Mouse (Mus musculus): ENCODE measurements around the gene Tmc6.
"Not testable (repeated sequence)": the region's sequence is repeated elsewhere in the genome, so short reads cannot be mapped to it uniquely, and the experiment has no call there.

The Tmc6 gene

DNA sequence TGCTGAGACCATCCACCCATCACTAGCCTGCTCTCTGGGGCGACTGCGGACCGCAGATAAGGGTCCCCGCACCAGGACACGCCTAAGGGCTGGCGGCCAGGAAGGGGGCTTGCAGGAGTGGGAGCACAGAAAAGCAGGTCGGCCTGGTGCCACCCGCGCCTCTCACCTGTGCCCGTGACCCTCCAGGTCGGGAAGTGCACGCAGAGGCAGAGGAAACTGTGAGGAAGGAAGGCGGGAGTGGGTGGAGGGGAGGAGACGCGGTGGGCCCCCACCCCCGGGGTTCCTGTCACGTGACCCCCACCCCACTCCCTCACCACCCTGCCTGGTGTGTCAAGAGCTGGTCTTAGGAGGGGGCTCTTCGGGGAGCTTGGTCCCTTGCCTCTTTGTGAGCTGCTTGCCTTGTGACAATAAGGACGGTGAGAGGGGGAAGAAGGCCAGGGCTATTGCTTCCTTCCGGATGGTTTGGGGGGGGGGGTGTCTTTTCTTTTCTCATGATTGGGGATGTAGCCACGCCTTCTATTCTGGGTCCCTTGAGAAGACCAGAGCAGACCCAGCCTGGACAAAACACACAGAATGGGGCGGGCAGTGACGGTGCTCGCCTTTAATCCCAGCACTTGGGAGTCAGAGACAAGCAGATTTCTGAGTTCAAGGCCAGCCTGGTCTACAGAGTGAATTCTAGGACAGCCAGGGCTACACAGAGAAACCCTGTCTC lies at the start of gene Tmc6, which contains the start of gene Tmc8:
TSS of gene Tmc6 (minus strand) at position 206 of the 712 bp plus-strand sequence.
TSS of gene Tmc8 (plus strand) at position 84 of the 712 bp plus-strand sequence.
- DNase-seq (ENCODE audit: low spot score): no peak

DNA sequence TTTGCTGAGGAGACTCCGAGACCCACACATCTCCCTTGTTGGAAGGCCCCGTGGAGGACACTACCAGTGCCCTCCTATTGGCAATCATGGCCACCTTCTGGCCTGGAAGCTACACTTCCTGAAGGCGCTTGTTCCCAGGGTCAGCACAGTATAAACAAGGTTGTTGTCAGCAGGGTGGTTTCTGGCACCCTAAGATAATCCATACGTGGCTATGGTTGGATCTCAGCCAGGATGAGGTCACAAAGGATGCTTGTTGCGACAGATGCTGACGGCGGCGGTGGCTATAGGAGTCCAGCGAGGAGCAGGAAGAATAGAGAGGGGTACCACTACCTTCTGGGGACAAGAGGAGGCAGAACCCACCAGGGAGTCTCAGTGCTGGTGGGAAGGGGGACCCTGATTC lies 48.4 kb upstream of the Tmc6 start:
- DNase-seq (ENCODE audit: low spot score): no peak

DNA sequence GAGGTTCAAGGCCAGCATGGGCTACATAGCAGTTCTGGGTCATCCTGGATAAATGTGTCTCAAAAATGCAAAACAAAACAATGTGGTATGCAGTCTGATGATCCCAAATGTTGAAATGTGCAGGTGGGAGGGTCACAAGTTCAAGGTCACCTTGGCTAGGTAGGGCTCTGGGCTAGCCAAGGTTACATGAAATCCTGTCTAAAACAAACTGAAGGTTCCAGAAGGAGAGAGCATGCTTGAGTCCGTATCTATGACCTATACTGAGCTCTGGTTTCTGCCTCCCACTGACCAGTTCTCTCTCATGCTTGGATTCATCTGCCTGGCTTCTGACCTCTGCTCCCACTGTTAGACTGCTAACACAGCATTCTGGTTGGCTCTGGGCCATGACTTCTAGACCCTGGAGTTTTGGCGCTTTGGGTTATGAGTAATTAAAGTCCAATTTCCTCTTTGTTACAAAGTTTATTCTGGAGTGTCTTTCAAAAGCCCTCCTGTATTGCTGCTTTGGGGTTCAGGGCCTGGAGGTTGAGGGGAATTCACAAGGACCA lies 47.7 kb upstream of the Tmc6 start:
- no peak for DNase-seq (ENCODE audit: low spot score)

DNA sequence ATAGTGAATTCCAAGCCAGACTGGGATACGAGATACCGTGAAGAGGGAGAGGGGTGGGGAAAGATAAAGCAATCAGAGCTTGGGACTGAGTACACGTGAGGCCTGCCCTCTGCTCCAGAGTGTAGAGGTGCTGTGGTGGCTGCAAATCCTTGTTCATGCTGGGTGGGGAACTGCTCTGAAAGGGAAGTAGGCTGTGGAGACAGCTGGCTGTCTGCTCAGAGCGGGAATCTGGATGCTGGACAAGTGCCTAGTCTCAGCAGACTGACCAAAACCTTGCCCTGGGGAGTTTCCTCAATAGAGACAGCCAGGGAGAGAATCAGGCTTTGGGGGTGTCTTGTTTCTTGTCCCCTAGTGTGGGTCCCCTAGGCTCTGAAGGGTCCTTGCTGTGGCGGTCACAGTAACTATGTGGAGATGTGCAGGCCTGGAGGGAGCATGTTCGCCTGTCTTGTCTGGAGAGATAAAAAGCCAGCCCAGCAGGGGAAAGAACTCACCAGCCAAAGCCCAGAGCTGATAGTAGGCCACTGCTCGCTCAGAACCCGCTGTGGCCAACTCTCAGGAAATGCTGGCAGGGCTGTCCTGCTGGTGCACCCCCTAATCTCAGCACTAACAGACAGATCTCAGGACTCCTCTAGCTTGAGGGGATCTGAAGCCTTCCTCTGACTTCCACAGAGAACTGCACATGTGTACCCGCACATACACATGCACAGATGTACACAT lies 47.0 kb upstream of the Tmc6 start:
- no peak for DNase-seq (ENCODE audit: low spot score)

DNA sequence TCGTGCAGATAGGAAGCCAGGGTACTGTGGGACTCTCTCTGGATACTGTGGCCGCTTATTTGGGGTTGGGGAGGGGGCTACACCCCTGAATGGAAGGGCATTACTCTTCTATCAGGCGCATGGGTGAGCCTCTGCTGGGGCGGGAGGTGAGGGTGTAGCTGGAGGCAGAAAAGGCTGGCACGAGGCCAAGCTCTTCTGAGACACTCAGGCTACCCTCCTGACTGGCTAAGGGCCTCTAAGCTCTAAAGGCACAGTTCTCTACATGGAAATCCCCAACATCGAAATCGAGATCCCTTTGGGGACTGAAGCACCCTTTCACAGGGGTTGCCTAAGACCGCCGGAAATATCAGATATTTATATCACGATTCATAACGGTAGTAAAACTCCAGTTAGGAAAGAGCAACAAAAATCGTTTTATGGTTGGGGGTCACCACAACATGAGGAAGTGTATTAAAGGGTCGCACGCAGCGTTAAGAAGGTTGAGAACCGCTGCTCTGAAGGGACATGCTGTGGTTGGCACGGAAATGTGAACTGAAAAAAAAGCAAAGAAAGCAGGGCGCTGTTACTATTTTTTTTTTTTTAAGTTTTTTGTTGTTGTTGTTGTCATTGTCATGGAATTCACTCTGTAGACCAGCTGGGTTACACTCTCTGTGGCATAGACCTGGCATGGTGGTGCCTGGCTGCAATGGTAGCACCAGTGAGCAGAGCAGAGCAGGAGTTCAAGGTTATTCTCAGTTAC lies 46.3 kb upstream of the Tmc6 start:
- no peak for DNase-seq (ENCODE audit: low spot score)

DNA sequence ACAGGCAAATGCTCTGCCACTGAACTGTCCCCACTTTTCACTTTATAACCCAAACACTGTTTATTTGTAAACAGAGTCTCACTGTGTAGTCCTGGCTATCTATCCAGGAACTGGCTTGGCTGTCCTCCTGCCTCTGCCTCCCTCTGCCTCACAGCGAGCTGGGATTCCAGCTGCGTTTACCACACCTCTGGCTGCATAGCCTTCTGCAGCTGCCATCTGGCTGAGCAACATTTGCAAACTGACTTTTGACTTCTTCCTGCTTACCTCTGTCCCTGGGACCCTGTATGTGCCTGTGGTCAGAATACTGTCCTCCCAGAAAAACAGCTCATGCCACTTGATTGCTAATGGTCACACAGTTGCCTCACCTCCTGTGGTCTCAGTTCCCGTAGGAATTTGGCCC lies 45.4 kb upstream of the Tmc6 start:
- no peak for DNase-seq (ENCODE audit: low spot score)

DNA sequence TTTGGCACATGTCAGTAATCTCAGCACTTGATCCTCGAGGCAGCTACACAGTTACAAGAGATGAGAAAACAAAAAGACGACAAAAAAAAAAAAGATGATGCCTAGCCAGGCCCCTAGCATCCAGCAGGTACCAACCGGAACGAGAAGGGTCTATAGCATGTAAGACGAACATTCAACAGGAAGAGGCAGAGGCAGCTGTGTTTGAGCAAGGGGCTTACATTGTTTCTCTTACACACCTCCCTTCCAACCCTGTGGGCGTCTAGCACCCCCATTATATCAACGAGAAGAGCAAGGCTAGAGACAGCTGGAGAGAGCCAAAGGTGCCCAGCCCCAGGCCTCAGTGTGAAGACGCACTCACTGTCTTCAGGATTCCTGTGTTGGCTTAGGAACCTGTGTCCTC lies 44.9 kb upstream of the Tmc6 start:
- no peak for DNase-seq (ENCODE audit: low spot score)

DNA sequence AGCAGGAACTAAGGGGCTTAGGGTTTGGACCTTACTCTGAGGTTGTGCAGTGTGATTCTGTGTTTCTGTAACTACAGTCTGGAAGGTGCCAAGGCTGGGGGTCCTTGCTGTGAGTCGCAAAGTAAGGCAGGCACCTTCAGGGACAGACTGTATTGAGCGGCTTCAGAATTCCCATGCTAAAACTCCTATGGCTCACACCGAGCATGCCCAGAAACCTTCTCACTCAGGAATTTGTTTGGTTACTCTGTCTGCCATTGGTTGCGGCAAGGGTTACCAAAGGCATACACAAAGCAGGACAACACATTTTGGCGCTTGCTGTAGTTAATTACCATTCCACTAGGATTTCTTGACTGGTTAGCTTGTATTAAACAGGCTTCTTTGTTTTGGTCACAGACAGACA lies 44.2 kb upstream of the Tmc6 start:
- DNase-seq (ENCODE audit: low spot score): no peak

DNA sequence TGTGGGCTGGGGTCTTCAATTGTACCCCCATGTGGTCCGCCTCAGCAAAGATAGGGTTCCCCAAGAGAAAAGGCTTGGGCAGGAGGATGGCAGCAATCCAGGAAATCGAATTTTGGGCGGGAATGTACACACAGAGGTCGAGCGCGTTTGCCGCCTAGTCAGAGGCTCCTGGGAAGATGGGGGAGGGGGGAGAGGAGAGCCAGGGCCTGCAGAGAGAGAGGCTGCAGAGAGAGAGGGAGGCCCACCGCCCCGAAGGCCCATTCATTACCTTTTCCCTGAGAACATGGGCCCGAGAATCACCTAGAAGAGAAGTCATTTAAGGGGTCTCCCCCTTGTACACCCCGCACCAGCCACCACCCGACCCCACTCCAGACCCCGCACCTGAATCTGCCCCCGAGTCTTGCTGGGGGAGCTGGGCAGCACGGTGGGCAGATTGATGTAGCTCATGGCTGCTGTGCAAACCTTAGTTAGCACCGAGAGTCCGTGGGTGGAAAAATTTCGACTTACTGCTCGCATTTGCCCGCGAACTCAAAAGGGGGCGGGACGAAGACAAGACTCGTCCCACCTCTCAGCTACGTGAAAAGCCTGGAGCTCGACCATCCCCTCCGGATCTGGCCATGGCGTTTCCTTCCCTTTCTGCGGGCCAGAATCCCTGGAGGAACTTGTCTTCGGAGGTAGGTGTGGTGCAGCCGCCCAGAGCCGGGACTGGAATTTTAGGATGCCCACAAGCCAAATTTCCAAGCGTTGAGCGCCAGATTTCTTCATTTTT lies 43.5 kb upstream of the Tmc6 start, which contains the start of the genes Afmid and Tk1:
TSS of gene Afmid (plus strand) at position 592 of the 769 bp plus-strand sequence.
TSS of gene Tk1 (minus strand) at position 760 of the 769 bp plus-strand sequence.
- DNase-seq (ENCODE audit: low spot score): no peak

DNA sequence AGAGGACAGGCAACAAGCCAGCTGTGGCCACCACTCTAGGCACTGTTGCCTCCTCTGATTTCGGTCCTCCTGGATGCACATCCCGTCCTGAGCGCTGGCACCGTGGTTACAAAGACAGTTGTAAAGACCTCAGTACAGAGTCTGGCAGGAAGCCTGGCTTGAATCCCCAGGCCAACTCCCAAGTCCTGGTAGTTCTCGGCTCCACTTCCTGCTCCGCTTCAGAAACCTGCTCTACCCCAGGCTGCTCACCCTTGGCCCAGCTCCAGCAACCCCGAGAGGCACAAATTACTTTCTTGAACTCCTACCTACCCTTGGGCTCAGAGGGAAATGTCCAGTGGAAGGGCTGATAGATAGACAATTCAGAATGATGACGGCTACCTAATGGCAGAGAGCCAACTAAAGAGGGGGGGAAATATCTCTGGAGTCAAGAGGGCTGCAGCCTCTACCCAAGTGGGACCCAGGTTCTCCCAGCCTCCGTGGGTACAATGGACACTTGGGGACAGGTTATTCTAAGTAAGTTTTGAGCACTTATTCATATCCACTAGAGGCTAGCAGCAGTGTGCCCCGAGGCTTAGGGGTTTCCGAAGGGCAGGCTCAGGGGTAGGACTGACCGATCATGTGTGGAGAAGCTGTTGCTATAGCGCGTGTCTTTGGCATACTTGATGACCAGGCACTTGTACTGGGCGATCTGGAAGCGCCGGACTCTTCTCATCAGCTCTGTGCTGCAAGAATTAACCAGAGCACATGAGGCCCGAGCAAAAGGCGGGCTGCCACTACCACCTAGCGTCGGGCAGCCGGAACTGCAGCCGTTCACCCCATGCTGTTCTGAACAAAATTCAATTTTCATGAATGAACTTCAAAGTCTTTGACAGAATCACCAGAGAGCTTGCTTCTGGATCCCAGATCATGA lies 42.3 kb upstream of the Tmc6 start:
- peak; percentile 63 for DNase-seq (ENCODE audit: low spot score)

DNA sequence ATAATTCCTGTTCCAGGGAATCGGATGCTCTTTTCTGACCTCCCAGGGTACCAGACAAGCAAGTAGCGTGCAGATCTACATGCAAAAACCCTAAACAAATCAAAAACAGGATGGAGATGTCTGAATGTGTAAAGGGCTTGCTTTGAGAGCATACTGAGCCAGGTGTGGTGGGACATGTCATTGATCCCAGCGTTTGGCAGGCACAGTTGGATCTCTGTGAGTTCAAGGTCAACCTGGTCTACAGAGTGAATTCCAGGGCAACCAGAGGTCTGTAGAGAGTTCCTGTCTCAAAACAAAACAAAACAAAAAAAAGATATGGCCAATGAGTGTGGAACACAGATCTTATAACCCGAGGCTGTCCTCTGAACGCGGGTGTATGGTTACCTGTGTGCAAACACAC lies 41.4 kb upstream of the Tmc6 start:
- DNase-seq (ENCODE audit: low spot score): no peak

DNA sequence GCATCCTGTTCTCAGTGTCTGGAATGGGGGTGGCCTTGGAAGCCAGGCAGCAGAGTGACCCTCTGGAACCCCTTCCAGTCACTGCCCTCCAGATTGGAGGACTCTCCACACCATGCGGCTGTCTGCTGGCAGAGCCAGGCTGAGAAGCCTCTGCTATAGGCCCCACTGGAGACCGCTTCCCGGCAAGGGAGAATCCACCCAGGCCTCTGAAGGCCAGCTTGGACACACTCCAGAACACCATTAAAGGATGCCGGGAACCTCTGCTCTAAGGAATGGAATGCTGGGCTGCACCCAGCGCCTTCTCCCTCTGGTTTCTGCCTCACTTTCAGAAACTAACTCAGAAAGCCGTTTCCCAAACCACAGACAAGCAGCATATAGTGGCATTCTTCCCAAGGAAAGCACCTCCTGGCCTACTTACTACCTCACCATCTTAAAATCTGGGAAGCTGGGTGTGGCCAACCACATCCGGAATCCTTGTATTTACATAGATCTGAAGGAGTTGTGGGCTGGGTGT lies 40.8 kb upstream of the Tmc6 start:
- no peak for DNase-seq (ENCODE audit: low spot score)

DNA sequence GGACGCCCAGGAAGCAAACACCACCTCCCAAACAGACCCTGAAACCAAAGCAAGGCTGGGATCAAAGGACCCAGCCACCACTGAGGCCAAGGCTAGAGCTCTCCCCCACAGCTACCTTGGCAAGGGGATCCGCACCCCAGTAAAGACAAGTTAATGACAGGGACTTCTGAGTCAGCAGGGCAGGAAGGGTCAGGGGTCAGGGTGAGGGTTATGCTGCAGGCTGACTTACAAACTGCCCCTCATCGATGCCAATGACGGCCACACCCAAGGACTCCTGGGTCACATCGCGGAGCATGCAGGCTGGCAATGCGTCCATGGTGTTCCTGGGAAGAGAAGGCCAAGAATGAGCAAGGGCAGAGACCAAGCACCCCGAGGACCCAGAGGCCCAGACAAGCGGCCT lies 39.9 kb upstream of the Tmc6 start:
- DNase-seq (ENCODE audit: low spot score): no peak

DNA sequence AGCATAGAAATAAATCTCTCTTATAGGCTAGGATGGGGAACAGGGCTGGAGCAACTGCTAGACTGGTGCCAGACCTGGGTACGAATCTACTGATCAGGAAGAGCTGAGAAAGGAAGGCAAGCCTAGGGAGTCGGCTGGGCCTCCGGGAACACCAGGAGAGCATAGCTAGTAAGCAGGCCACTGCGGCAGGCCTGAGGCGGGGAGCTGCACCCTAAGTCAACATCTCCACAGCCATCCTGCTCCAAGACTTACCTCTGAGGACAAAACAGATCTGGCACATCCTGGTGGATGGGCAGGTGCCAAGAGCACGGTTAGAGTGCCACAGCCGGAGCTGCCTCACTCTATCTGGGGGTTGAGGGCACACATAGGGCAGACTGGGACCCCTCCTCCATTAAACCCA lies 38.2 kb upstream of the Tmc6 start:
- DNase-seq (ENCODE audit: low spot score): no peak

DNA sequence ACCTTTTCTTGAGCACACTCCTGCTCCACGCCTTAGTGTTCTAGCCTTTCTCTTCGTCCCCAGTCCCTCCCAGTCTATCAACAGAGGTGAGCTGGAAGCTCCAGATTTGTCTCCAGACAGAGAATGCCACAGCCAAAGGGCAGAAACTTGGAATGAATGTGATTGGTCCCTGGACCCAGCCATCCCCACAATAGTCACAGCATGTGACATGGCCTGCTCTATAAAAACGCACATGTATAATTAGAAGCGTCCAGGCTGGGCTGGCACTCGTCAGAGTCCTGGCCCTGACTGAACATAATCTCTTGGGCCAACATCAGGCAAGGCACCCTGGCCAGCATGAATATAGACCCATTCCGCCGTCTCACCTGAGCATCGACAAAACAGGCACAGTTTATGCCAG lies 37.1 kb upstream of the Tmc6 start:
- no peak for DNase-seq (ENCODE audit: low spot score)

DNA sequence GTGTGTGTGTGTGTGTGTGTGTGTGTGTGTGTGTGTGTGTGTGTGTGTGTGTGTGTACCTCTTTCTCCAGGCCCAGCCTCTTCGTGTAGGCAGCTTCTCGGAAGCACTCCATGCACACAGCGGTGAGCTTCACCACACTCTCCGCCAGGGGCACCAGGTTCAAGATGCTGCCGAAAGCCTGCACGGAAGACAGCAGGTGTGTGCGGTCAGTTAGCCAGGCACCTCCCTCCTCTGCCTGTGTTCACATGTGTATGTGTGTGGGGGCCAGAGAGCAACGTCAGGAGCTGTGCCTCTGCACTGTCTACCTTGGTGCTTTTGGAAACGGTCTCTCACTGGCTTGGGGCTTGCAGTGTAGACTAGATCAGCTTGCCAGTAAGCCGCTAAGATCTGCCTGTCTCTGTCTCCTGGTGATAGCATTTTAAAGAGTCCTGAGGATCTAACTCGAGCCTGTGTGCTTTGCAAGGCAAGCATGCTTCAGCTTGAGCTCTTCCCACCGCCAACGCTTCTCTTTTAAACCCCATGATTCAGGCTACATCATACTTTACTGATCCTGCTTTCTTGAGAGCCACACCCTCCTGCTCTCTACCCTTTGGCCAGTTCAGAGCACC lies 34.5 kb upstream of the Tmc6 start:
- DNase-seq (ENCODE audit: low spot score): no peak

DNA sequence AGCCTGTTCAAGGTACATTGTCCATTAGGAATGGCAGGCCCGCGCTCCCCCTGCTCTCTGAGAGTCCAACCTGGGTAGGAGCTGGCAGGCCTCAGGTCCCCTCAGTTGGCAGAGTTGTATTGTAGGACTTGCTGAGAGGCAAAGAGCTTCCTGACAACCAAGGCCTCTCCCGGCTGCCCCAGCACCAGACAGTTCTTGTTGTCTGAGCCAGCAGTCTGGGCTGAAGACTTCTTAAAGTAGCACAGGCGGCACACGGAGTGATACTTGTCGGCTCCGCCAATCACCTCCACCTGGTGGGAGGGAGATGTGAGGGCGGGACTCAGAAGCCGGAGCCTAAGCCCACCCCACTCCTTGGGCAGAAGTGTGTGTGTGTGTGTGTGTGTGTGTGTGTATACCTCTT lies 33.9 kb upstream of the Tmc6 start:
- not testable (repeated sequence) for DNase-seq (ENCODE audit: low spot score)

DNA sequence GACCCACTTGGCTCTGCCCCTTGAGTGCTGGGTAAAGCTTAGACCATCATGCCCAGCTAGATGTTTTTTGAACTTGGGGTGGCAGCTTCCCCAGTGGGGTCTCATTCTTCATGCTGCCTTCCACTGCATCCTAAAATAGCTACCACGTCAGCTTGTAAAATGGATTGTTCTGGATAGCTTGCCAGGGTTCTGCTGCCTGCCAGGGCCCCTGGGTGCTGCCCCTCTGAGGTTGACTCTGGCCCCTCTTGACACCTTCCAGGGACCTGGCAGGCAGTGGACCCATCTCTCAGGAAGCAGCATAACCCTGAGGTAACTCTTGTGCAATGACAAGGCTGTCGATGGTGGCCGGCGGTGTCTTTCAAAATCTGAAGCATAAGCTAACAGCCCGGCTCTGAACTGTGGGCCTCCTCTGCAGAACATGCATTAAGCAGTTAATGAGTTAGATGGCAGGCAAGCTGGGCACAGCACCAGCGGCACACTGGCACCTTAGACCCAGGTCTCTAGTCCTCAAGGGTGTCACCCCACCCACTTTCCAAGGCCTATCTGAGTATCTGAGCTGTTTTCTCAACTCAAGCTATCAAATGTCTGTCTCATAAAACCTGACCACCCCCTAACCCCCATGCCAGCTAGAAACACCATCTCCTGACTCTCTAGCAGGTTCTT lies 32.8 kb upstream of the Tmc6 start:
- no peak for DNase-seq (ENCODE audit: low spot score)

DNA sequence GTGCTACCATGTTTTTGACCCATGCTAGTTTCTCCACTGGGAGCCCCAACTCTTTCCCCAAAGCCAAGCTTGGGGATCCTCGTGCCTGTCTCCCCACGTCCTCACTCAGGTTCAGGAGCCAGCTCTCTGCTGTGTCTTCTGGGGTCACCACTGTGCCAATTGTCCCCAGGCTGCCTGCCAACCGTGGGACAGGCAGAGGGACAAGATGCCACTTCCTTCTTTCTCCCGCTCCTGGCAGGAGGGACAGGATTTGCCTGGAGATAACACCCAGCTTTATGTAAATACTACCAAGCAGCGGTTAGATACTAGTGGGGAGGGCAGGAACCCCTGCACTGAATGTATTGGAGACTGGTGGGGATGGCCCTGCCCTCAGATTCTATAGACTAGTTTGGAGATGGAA lies 31.9 kb upstream of the Tmc6 start:
- no peak for DNase-seq (ENCODE audit: low spot score)
